Mouse (Mus musculus): Measurements from ENCODE around the gene Syt13. TPM values are rescaled to one million over a fixed set of nuclear protein-coding genes. Genes with fewer than 3 reads are reported as not detected.

Gene Syt13
- polyA plus RNA-seq, 1 experiment from 2014 or later, result 15.4 TPM

DNA sequence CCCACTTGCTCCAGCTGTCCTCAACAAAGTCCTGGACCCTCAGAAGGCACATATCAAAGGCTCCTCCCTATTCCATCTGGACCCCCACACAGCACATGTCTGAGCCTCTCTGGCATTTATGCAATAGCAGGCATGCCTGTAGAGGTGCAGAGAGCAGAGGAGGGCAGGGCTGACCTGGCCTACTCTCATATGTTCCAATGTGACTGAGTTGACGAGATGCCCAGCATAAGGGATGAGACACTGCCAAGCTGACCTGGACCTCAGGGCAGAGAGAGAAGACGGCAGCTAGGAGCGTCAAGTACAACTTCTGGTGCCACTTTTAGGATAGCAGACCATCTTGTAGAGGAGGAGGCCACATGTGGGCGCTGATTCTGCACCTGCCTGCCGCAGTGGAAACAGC lies 77.1 kb downstream of the Syt13 start:
- no peak for ATAC-seq (ENCODE audit: low FRiP score)
- 95% methylated on average over 5 of the region's 5 CpGs for WGBS
- Histone ChIP-seq H3K4me3 (ENCODE audit: low read depth, low read length) (no peak overlapping the region), H3K27me3 (ENCODE audit: control insufficient read depth, insufficient read depth, low read length) (no peaks in the 10 kb centered on the region), H3K36me3 (ENCODE audit: control insufficient read depth, insufficient read depth, low read length) (no peaks in the 10 kb centered on the region), H3K4me1 (replicated peaks; ENCODE audit: control insufficient read depth, insufficient read depth, low read length) (no peaks in the 10 kb centered on the region), H3K9me3 (ENCODE audit: control insufficient read depth, low read length) (no peaks in the 10 kb centered on the region), H3K4me2 (replicated peaks; ENCODE audit: low read depth, low read length) (no peak overlapping the region), H3K27ac (ENCODE audit: low read depth, low read length) (no peak overlapping the region), H3K9ac (ENCODE audit: low read depth, low read length) (no peak overlapping the region)
- DNase-seq (ENCODE audit: low spot score), result no peak

DNA sequence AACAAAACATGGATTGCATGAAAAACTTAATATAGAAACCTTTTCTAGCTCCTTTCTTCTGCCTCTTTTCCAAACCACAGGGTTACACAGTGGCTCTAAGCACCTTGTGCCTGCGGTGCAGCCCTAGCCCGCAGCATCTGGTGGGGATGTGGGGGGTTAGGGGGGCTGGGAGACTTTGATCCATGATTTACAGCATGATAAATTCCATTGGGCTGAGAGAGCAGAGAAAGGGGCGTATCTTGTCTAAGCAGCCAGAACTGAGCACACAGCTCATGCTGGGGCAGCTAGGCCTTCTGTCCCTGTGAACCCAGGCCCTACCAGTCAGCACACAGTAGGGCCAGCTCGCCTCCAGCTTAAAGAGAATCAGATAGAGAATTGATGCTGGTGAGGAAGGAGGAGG lies 90.1 kb downstream of the Syt13 start:
- Histone ChIP-seq H3K27ac (ENCODE audit: low read depth, low read length) (no peak overlapping the region), H3K4me3 (ENCODE audit: low read depth, low read length) (no peak overlapping the region)

More for the DNA sequence above, 90.1 kb downstream of the Syt13 start:
- Histone ChIP-seq H3K36me3 (ENCODE audit: control insufficient read depth, insufficient read depth, low read length) (no peaks in the 10 kb centered on the region), H3K4me2 (replicated peaks; ENCODE audit: low read depth, low read length) (no peak overlapping the region; the same call in 1 of the 2 replicates), H3K9ac (ENCODE audit: low read depth, low read length) (no peak overlapping the region), H3K27me3 (ENCODE audit: control insufficient read depth, insufficient read depth, low read length) (no peaks in the 10 kb centered on the region), H3K4me1 (replicated peaks; ENCODE audit: control insufficient read depth, insufficient read depth, low read length) (no peaks in the 10 kb centered on the region), H3K9me3 (ENCODE audit: control insufficient read depth, low read length) (no peaks in the 10 kb centered on the region)
- no peak for DNase-seq (ENCODE audit: low spot score)
- ATAC-seq (ENCODE audit: low FRiP score), result no peak
- 67% methylated on average over 4 of the region's 4 CpGs for WGBS

Other genes starting within 250 kb of the Syt13 start
- gene Prdm11, start 131.1 kb downstream of the Syt13 start, polyA plus RNA-seq (2014; fragmentation: Nextera tagmentation; extraction: Ambion mirVana), result 1.5 and 2.2 TPM in 2 replicates

All from hindbrain, embryonic 11.5 days (tissue).